Mouse (Mus musculus): Measurements from ENCODE around the gene Fam126b. TPM values are rescaled to one million over a fixed set of nuclear protein-coding genes. Genes with fewer than 3 reads are reported as not detected.
"Not testable (repeated sequence)": the region's sequence is repeated elsewhere in the genome, so short reads cannot be mapped to it uniquely, and the experiment has no call there.

Gene Fam126b
- 9.9 and 13.5 TPM in 2 replicates for polyA plus RNA-seq (2015; fragmentation: Nextera tagmentation; extraction: Ambion mirVana)

DNA sequence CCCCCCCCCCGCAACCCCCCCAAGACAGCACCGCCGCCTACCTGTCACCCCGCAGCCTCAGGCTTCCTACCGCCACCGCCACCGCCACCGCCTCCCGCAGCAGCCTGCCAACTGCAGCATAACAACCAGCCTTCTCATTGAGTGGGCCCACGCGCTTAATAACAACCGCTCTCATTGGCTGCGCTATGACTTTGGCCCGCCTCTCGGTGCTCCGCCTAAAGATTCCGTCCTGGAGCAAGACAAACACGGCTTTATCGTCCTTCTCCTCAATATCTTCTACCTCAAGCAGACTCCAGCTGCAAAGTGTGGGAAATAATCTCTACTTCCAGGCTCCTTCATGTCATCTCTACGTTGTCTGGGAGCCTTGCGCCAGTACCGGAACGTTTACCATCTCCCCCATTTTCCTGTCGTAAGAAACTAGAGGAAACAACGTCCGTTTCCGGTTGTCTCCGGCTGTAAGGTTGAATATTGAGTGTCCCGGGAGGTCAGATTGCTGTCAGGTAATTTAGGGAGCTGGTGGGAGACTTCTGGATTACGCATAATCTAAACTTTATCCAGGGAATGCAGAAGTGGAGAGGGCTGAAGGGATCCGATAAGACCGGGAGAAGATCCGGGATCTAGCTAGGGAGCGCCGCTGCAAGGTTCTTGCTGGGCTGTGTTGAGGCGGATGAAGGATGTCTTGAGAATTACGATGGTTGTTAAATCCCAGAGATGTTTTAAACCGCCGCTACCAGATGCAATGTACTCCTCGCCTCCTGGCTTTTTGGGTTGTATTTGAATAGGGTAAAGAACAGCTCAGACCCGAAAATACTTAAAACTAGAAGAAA is at the start of gene Fam126b, which contains the start of gene Ndufb3:
Fam126b (minus strand) TSS at position 153 of the 827 bp plus-strand sequence.
Ndufb3 (plus strand) TSS at position 214 of the 827 bp plus-strand sequence.
- Histone ChIP-seq H3K4me2 (peak within 1 kb of the TSS; percentile 74), H3K27ac (peak within 1 kb of the TSS; percentile 72), H3K9me3 (no peaks in the 10 kb centered on the region), H3K4me1 (replicated peaks) (peaks cover 13% of the 10 kb centered on the region), H3K36me3 (peaks cover 6% of the 10 kb centered on the region), H3K9ac (peak within 1 kb of the TSS; percentile 89), H3K4me3 (peak within 1 kb of the TSS; percentile 69), H3K27me3 (no peaks in the 10 kb centered on the region)
- ATAC-seq (ENCODE audit: low FRiP score), result peak; percentile 100
- WGBS, result under 1% methylated on average over 41 of the region's 41 CpGs

GRCm38 (mm10) chr1:58628847-58629246 is 42.7 kb upstream of the Fam126b start:
- not testable (repeated sequence) for H3K9me3 ChIP-seq; H3K9ac ChIP-seq; ATAC-seq (ENCODE audit: low FRiP score); H3K36me3 ChIP-seq; H3K4me2 ChIP-seq; H3K27me3 ChIP-seq; H3K4me3 ChIP-seq; H3K27ac ChIP-seq; H3K4me1 ChIP-seq (replicated peaks)
- 88% methylated on average over 2 of the region's 2 CpGs for WGBS

- no peak overlapping the region for H3K9ac ChIP-seq
- ATAC-seq (ENCODE audit: low FRiP score), result no peak
These were observed 36.0 kb upstream of the Fam126b start for GRCm38 (mm10) chr1:58621996-58622748.

GRCm38 (mm10) chr1:58621251-58621650 is 35.1 kb upstream of the Fam126b start:
- 87% methylated on average over 3 of the region's 3 CpGs for WGBS
- ATAC-seq (ENCODE audit: low FRiP score), result no peak
- no peak overlapping the region for H3K4me2 ChIP-seq
- H3K27me3 ChIP-seq, result no peaks in the 10 kb centered on the region
- no peaks in the 10 kb centered on the region; the same call in none of the 2 replicates for H3K4me1 ChIP-seq (replicated peaks)
- no peaks in the 10 kb centered on the region for H3K9me3 ChIP-seq
- no peak overlapping the region for H3K9ac ChIP-seq
- no peak overlapping the region for H3K4me3 ChIP-seq
- no peaks in the 10 kb centered on the region for H3K36me3 ChIP-seq
- H3K27ac ChIP-seq, result no peak overlapping the region

More at GRCm38 (mm10) chr1:58621996-58622748, 36.0 kb upstream of the Fam126b start:
- Histone ChIP-seq H3K4me3 (no peak overlapping the region), H3K27ac (no peak overlapping the region), H3K4me1 (replicated peaks) (no peaks in the 10 kb centered on the region; the same call in 1 of the 2 replicates), H3K27me3 (no peaks in the 10 kb centered on the region), H3K9me3 (no peaks in the 10 kb centered on the region), H3K36me3 (no peaks in the 10 kb centered on the region), H3K4me2 (no peak overlapping the region)
- 68% methylated on average over 7 of the region's 7 CpGs for WGBS

DNA sequence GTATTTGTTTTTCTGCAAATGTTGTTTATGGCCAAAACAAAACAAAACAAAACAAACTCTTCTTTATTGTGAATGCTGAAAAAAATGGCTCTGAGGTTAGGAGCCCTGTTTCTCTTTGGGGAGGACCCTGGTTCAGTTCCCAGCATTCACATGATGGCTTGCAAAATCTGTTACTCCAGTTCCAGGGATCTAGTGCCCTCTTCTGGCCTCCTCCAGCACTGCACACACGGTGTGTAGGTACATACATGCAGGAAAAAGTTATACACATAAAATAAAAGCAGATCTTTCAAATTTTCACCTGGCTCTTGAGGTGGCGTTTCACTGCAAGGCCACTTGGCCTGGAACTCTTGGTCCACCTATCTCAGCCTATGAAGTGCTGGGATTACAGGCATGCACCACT is 32.6 kb upstream of the Fam126b start:
- Histone ChIP-seq H3K27me3 (no peaks in the 10 kb centered on the region), H3K9me3 (no peaks in the 10 kb centered on the region), H3K9ac (no peak overlapping the region), H3K4me1 (replicated peaks) (no peaks in the 10 kb centered on the region; the same call in none of the 2 replicates), H3K4me3 (no peak overlapping the region), H3K27ac (no peak overlapping the region), H3K36me3 (no peaks in the 10 kb centered on the region), H3K4me2 (no peak overlapping the region)
- 83% methylated on average over 2 of the region's 2 CpGs for WGBS
- no peak for ATAC-seq (ENCODE audit: low FRiP score)

DNA sequence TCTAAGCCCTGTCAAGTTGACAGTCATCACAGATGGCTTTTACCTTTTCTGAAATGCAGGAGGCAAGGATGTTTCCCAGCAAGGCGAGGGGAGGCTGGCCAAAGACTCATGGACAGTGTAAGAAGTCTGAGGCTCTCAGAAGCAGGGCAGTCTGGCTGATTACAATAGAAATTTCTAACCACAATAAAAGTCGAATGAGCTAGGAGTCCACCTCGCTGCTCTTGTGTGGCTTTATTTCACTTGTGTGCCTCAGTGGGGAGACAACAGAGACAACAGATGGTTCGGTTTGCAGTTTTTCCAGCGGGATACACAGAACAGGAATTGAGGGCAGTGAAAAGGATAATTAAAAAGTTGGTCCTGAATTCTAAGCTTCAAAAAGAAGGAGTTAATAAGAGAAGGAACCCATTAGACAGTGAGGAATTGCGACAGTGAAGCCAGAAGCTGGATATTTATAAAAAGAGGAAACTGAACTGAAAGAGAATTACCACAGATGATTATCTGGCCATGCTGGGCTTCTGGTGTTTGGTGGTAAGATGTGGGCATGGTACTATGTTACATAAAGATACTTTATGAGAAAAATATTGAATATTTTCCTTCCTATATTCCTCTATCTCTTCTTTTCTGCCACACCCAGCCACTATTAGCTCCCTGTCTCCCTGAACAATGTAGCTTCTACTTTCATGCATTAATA is 32.0 kb upstream of the Fam126b start:
- H3K27me3 ChIP-seq, result no peaks in the 10 kb centered on the region
- H3K4me3 ChIP-seq, result no peak overlapping the region
- H3K4me1 ChIP-seq (replicated peaks), result no peaks in the 10 kb centered on the region; the same call in none of the 2 replicates
- H3K9ac ChIP-seq, result no peak overlapping the region
- H3K27ac ChIP-seq, result no peak overlapping the region
- H3K9me3 ChIP-seq, result no peaks in the 10 kb centered on the region
- WGBS, result 75% methylated on average over 6 of the region's 6 CpGs
- ATAC-seq (ENCODE audit: low FRiP score), result no peak
- H3K36me3 ChIP-seq, result no peaks in the 10 kb centered on the region
- no peak overlapping the region for H3K4me2 ChIP-seq

- no peaks in the 10 kb centered on the region for H3K36me3 ChIP-seq
These were observed 31.0 kb upstream of the Fam126b start for GRCm38 (mm10) chr1:58617076-58617475.

DNA sequence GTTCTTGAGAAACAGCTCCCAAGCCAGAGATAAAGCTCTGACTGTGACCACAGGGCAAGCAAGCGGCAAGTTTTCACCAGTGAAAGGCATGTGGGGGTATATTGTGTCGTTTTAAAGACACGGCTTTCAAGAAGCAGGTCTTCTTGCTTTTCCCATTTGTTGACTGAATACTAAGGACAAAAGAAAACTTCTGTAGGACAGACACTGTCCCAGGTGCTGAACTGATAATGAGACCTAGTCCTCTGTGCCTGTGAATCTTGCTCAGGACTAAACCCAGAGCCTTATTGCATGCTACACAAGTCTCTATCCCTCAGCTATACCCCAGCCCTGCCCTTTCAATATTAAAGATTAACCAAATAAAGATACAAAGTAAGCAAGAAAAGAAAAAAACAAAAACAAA is 30.1 kb upstream of the Fam126b start:
- no peak overlapping the region for H3K4me2 ChIP-seq
- no peak for ATAC-seq (ENCODE audit: low FRiP score)
- H3K4me3 ChIP-seq, result no peak overlapping the region
- no peak overlapping the region for H3K9ac ChIP-seq
- H3K36me3 ChIP-seq, result no peaks in the 10 kb centered on the region
- no peaks in the 10 kb centered on the region for H3K27me3 ChIP-seq
- no peak overlapping the region for H3K27ac ChIP-seq
- WGBS, result 78% methylated on average over 3 of the region's 3 CpGs
- no peaks in the 10 kb centered on the region for H3K9me3 ChIP-seq
- no peaks in the 10 kb centered on the region; the same call in 1 of the 2 replicates for H3K4me1 ChIP-seq (replicated peaks)

More at GRCm38 (mm10) chr1:58617076-58617475, 31.0 kb upstream of the Fam126b start:
- WGBS, result 54% methylated on average over 5 of the region's 5 CpGs
- H3K9me3 ChIP-seq, result no peaks in the 10 kb centered on the region
- ATAC-seq (ENCODE audit: low FRiP score), result no peak
- no peak overlapping the region for H3K4me3 ChIP-seq
- no peaks in the 10 kb centered on the region; the same call in none of the 2 replicates for H3K4me1 ChIP-seq (replicated peaks)
- no peaks in the 10 kb centered on the region for H3K27me3 ChIP-seq
- no peak overlapping the region for H3K27ac ChIP-seq
- H3K4me2 ChIP-seq, result no peak overlapping the region
- H3K9ac ChIP-seq, result no peak overlapping the region

GRCm38 (mm10) chr1:58615146-58615545 is 29.0 kb upstream of the Fam126b start:
- Histone ChIP-seq H3K27ac (no peak overlapping the region), H3K4me2 (no peak overlapping the region), H3K9me3 (no peaks in the 10 kb centered on the region), H3K4me1 (replicated peaks) (no peaks in the 10 kb centered on the region; the same call in 1 of the 2 replicates), H3K9ac (no peak overlapping the region), H3K4me3 (no peak overlapping the region), H3K36me3 (no peaks in the 10 kb centered on the region), H3K27me3 (no peaks in the 10 kb centered on the region)
- ATAC-seq (ENCODE audit: low FRiP score), result no peak
- WGBS, result 85% methylated on average over 4 of the region's 4 CpGs

- H3K9ac ChIP-seq, result no peak overlapping the region
- H3K4me3 ChIP-seq, result no peak overlapping the region
- H3K4me2 ChIP-seq, result no peak overlapping the region
- H3K27me3 ChIP-seq, result no peaks in the 10 kb centered on the region
- no peaks in the 10 kb centered on the region for H3K36me3 ChIP-seq
- ATAC-seq (ENCODE audit: low FRiP score), result no peak
- WGBS, result 77% methylated on average over 3 of the region's 3 CpGs
- H3K27ac ChIP-seq, result no peak overlapping the region
- no peaks in the 10 kb centered on the region for H3K9me3 ChIP-seq
- H3K4me1 ChIP-seq (replicated peaks), result no peaks in the 10 kb centered on the region; the same call in 1 of the 2 replicates
These were observed 28.3 kb upstream of the Fam126b start for GRCm38 (mm10) chr1:58614424-58614823.

DNA sequence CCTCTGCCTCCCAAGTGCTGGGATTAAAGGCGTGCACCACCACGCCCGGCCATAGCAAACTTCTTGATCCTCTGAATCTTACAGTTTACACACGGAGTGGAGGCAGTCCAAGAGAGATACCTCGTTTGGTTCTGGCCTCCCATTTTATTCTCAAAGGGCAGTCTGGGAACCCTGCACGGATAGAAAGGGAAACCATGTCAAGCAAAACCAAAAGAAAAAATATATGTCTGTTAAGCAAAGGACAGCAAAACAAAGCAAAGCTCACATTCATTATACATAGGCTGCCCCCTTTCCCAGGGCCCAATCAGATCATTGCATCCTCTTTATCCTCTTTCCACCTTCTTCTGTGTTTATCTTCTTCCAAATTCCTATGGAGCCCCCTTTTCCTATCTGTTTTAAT is 27.7 kb upstream of the Fam126b start:
- Histone ChIP-seq H3K27ac (no peak overlapping the region), H3K36me3 (no peaks in the 10 kb centered on the region), H3K4me1 (replicated peaks) (no peaks in the 10 kb centered on the region; the same call in 1 of the 2 replicates), H3K4me2 (no peak overlapping the region), H3K4me3 (no peak overlapping the region), H3K9me3 (no peaks in the 10 kb centered on the region), H3K27me3 (no peaks in the 10 kb centered on the region), H3K9ac (no peak overlapping the region)
- no peak for ATAC-seq (ENCODE audit: low FRiP score)
- 85% methylated on average over 6 of the region's 6 CpGs for WGBS

- no peak for ATAC-seq (ENCODE audit: low FRiP score)
- Histone ChIP-seq H3K4me2 (no peak overlapping the region), H3K4me1 (replicated peaks) (no peaks in the 10 kb centered on the region), H3K27ac (no peak overlapping the region), H3K9me3 (peaks cover 11% of the 10 kb centered on the region; the same call in 1 of the 2 replicates), H3K4me3 (no peak overlapping the region), H3K36me3 (no peaks in the 10 kb centered on the region), H3K9ac (no peak overlapping the region), H3K27me3 (no peaks in the 10 kb centered on the region)
- 54% methylated on average over 1 of the region's 1 CpGs for WGBS
These were observed 24.5 kb upstream of the Fam126b start for GRCm38 (mm10) chr1:58610611-58611010.

Data from hindbrain, embryonic 13.5 days (tissue).